ENCODE assay signal across 8 mouse cellular contexts in the genomic region with DNA sequence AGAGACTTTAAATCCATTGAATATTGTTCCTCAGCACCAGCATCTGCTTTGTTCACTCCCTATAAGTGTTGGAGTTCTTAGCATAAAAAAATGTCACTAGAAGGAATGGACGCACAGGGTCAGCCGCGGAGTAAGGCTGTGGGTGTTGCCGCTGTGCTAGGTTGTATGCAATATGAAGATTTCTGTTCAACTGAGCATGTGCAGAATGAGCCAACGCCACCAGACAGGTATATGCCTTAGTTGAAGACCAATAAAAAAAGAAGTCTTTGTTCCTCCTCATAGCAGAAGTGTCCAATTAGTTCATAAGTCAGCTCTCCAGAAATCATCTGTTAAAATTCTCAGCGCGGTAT. TPM values are rescaled to one million over a fixed set of nuclear protein-coding genes. Genes with fewer than 3 reads are reported as not detected.
DNase-seq lines count a peak whose midpoint lies in the region; ATAC-seq and TF ChIP-seq lines count a peak whose summit lies in the region.

No protein-coding gene starts in this region.

- 19% methylated on average over 7 of the region's 7 CpGs for WGBS in heart, embryonic 11.5 days (ENCODE audit: insufficient replicate concordance)
- WGBS in kidney, embryonic 16.5 days = 23% methylated on average over 7 of the region's 7 CpGs
- WGBS in neural tube, embryonic 15.5 days = 30% methylated on average over 7 of the region's 7 CpGs

- TF ChIP-seq POLR2A in testis, adult 2 months (IDR thresholded peaks at IDR 0.05; ENCODE audit: control insufficient read depth, low read depth, low read length) = no peak

- H3K4me1 ChIP-seq in testis, adult 2 months (ENCODE audit: control insufficient read depth, insufficient read depth, low read length) = no peaks in the 10 kb centered on the region
- no peaks in the 10 kb centered on the region for H3K4me1 ChIP-seq in heart, embryonic 11.5 days (ENCODE audit: control insufficient read depth, insufficient read depth, low read length)
- no peaks in the 10 kb centered on the region for H3K4me1 ChIP-seq in kidney, embryonic 16.5 days (ENCODE audit: insufficient read depth, low read length)
- H3K4me1 ChIP-seq in neural tube, embryonic 15.5 days = no peaks in the 10 kb centered on the region

- peak overlapping the region; percentile 88 for H3K4me3 ChIP-seq in testis, adult 2 months (ENCODE audit: control insufficient read depth, low read depth, low read length)
- H3K4me3 ChIP-seq in heart, embryonic 11.5 days (ENCODE audit: low read depth, low read length) = peak overlapping the region; percentile 61
- H3K4me3 ChIP-seq in kidney, embryonic 16.5 days (ENCODE audit: low read length) = peak overlapping the region; percentile 68
- peak overlapping the region; percentile 56 for H3K4me3 ChIP-seq in neural tube, embryonic 15.5 days (replicated peaks)

- no peaks in the 10 kb centered on the region for H3K36me3 ChIP-seq in testis, adult 2 months (ENCODE audit: control insufficient read depth, insufficient read depth, low read length)
- no peaks in the 10 kb centered on the region for H3K36me3 ChIP-seq in heart, embryonic 11.5 days (ENCODE audit: control insufficient read depth, insufficient read depth, low read length)
- H3K36me3 ChIP-seq in kidney, embryonic 16.5 days (ENCODE audit: insufficient read depth, low read length) = no peaks in the 10 kb centered on the region
- H3K36me3 ChIP-seq in neural tube, embryonic 15.5 days = no peaks in the 10 kb centered on the region

- H3K4me2 ChIP-seq in heart, embryonic 11.5 days = peak overlapping the region; percentile 65
- H3K4me2 ChIP-seq in kidney, embryonic 16.5 days (replicated peaks; ENCODE audit: low read depth, low read length) = peak overlapping the region; percentile 59
- H3K4me2 ChIP-seq in neural tube, embryonic 15.5 days = peak overlapping the region; percentile 55

- no peaks in the 10 kb centered on the region for H3K27me3 ChIP-seq in testis, adult 2 months (ENCODE audit: control insufficient read depth, insufficient read depth, low read length)
- no peaks in the 10 kb centered on the region for H3K27me3 ChIP-seq in heart, embryonic 11.5 days (ENCODE audit: control insufficient read depth, insufficient read depth, low read length)
- no peaks in the 10 kb centered on the region for H3K27me3 ChIP-seq in kidney, embryonic 16.5 days (ENCODE audit: insufficient read depth, low read length)
- no peaks in the 10 kb centered on the region for H3K27me3 ChIP-seq in neural tube, embryonic 15.5 days (replicated peaks)

- H3K9me3 ChIP-seq in heart, embryonic 11.5 days (replicated peaks; ENCODE audit: control insufficient read depth, low read length) = no peaks in the 10 kb centered on the region
- H3K9me3 ChIP-seq in kidney, embryonic 16.5 days (ENCODE audit: low read length) = no peaks in the 10 kb centered on the region
- no peaks in the 10 kb centered on the region for H3K9me3 ChIP-seq in neural tube, embryonic 15.5 days (replicated peaks)

- peak overlapping the region; percentile 71; the same call in 1 of the 2 replicates for H3K9ac ChIP-seq in heart, embryonic 11.5 days (ENCODE audit: low read depth, low read length)
- H3K9ac ChIP-seq in kidney, embryonic 16.5 days (replicated peaks; ENCODE audit: low read length) = peak overlapping the region; percentile 58
- H3K9ac ChIP-seq in neural tube, embryonic 15.5 days (replicated peaks) = peak overlapping the region; percentile 51

- TF ChIP-seq CTCF in testis, adult 2 months (IDR thresholded peaks at IDR 0.05; ENCODE audit: control insufficient read depth, insufficient read depth, insufficient replicate concordance, low read depth, low read length) = no peak

- peak overlapping the region; percentile 67; the same call in 1 of the 2 replicates for H3K27ac ChIP-seq in testis, adult 2 months (ENCODE audit: control insufficient read depth, insufficient read depth, low read depth, low read length)
- H3K27ac ChIP-seq in heart, embryonic 11.5 days (ENCODE audit: low read depth, low read length) = peak overlapping the region; percentile 6; the same call in 1 of the 2 replicates
- peak overlapping the region; percentile 65; the same call in 1 of the 2 replicates for H3K27ac ChIP-seq in kidney, embryonic 16.5 days (ENCODE audit: low read length)
- H3K27ac ChIP-seq in neural tube, embryonic 15.5 days (replicated peaks) = peak overlapping the region; percentile 93

- no peak for ATAC-seq in heart, embryonic 11.5 days (replicated peaks; ENCODE audit: insufficient number of reproducible peaks, low FRiP score, low TSS enrichment)
- peak; percentile 47 for ATAC-seq in kidney, embryonic 16.5 days (ENCODE audit: low FRiP score, low TSS enrichment)
- peak; percentile 56; the same call in 1 of the 2 replicates for ATAC-seq in neural tube, embryonic 15.5 days (ENCODE audit: low FRiP score)

- DNase-seq in testis, postnatal 14 days (ENCODE audit: low spot score) = no peak
- DNase-seq in cerebellum, adult 9-10 months = peak; percentile 58
- DNase-seq in lung, adult 18-20 months = peak; percentile 15 to 26
- DNase-seq in testis, postnatal 10 days (ENCODE audit: low spot score) = no peak

RNA-seq across cellular contexts. Expression of a gene that starts 3.7 kb away (rescaled TPM):
- 0.61 and 0.99 TPM in 2 replicates for polyA plus RNA-seq in testis, adult 2 months (2012; rRNA removed)
- 7.5 and 7.7 TPM in 2 replicates for polyA plus RNA-seq in heart, embryonic 11.5 days (2014; fragmentation: Nextera tagmentation; extraction: Ambion mirVana)
- 13.6 and 16.2 TPM in 2 replicates for polyA plus RNA-seq in kidney, embryonic 16.5 days (2015; fragmentation: Nextera tagmentation; extraction: Ambion mirVana)
- polyA plus RNA-seq in neural tube, embryonic 15.5 days (2015; fragmentation: Nextera tagmentation; extraction: Ambion mirVana) = 47.5 and 57.1 TPM in 2 replicates

Comparison
In these comparisons a context has a peak if more than half of its experiments do, and no peak if none do; other contexts are left out.
1. H3K27ac ChIP-seq: peak in every context shown above with its lines; median percentile 93 in neural tube, embryonic 15.5 days; 67 in testis, adult 2 months; 65 in kidney, embryonic 16.5 days; 6 in heart, embryonic 11.5 days.
2. DNase-seq: peak in cerebellum, adult 9-10 months (single experiment) and lung, adult 18-20 months (2 of 2); none in testis, postnatal 14 days (single experiment) and testis, postnatal 10 days (single experiment).
3. Peak in every context shown above with its lines, with median percentiles within 50 percentile points of each other: H3K4me3 ChIP-seq, H3K4me2 ChIP-seq and H3K9ac ChIP-seq.